Mouse (Mus musculus): Measurements from ENCODE around the gene Rab11a. TPM values are rescaled to one million over a fixed set of nuclear protein-coding genes. Genes with fewer than 3 reads are reported as not detected.
"Not testable (repeated sequence)": the region's sequence is repeated elsewhere in the genome, so short reads cannot be mapped to it uniquely, and the experiment has no call there.

Rab11a gene
- polyA plus RNA-seq, 1 experiment from 2014 or later, result 277 TPM

DNA sequence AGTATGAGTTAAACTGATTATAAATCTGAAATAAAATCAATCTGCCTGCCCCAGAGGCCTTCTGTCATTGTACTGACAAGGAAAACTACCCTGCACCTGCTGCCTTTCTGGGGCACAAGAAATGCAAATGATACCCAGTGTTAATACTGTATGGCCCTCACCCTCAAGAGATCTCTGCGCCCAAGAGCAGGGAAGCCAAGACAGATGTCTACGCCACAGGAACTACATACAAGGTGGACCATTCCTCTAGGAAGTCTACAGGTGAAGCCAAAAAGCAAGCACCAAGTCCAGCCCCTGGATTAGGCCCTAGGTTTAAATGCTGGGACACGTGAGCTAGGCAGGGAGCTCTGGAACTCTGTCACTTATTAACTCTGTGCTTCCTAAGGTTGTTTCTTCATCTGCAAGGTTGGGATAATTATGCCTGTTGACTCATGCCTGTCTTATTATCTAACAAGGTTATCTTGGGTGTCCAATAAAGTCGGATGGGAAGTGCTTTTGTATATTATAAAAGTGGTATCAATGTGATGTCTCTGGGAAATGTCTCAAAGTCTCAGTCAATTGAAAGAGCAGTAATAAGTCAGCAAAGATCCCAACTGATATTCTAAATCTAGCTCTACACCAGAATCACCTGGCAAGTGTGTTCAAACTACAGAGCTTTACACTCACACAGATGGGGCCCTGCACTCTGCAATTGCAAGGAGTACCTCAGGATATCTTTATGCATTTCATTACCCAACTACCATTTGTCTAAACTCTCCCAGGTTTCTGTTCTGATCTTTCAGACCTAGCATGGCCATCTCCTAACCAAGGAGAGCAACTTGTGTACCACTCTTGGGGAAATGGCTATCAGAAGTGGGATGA, 36.9 kb downstream of the Rab11a start:
- H3K27ac ChIP-seq (replicated peaks), result no peak overlapping the region
- no peaks in the 10 kb centered on the region for H3K4me1 ChIP-seq
- no peaks in the 10 kb centered on the region for H3K9me3 ChIP-seq (replicated peaks)
- H3K4me3 ChIP-seq, result no peak overlapping the region
- no peaks in the 10 kb centered on the region for H3K27me3 ChIP-seq (ENCODE audit: low read depth, poor library complexity, severe bottlenecking)
- 87% methylated on average over 4 of the region's 4 CpGs for WGBS
- peaks cover 16% of the 10 kb centered on the region; the same call in 1 of the 2 replicates for H3K36me3 ChIP-seq
- DNase-seq (ENCODE audit: low spot score), result no peak

DNA sequence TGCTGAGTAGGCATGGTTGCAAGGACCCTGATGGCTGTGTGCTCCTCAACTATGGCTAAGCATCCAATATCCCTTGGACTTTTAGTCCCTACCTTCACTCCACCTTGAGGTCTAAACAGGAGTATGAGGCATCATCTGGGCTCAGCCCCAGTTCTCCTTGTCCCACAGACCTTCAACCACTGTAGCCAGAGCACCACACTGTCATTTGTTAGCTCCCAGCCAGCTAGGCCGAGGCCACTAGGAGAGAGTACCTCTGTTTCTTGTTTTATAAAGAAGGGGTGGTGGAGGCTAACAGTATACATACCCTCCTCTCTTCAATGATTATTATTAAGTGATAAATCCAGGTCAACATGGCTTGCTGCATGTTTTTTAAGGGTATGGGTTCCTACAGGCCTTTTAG, 39.0 kb downstream of the Rab11a start:
- Histone ChIP-seq H3K36me3 (peaks cover 20% of the 10 kb centered on the region), H3K4me1 (no peaks in the 10 kb centered on the region), H3K27ac (replicated peaks) (no peak overlapping the region), H3K27me3 (ENCODE audit: low read depth, poor library complexity, severe bottlenecking) (no peaks in the 10 kb centered on the region), H3K9me3 (replicated peaks) (no peaks in the 10 kb centered on the region), H3K4me3 (no peak overlapping the region)
- no peak for DNase-seq (ENCODE audit: low spot score)
- WGBS, result 86% methylated on average over 1 of the region's 1 CpGs

DNA sequence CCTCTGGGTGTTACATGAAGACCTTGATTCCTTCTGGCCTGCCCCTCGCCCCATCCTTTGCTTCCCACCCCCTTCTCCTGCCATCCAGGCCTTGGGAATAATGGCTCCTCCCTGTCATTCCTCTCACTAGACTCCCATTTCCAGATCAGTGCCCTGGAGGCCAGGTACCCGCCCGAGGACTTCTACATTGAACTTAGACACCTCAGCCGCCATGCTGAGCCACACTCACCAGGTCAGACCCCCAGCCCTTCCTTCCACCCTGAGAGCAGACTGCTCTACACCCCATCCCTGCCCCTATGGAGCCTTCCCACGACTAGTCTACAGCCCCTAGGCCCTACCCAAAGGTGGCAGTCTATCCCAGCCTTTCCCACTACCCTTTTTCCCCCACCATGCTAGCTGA, 39.9 kb downstream of the Rab11a start:
- H3K4me3 ChIP-seq, result no peak overlapping the region
- DNase-seq (ENCODE audit: low spot score), result no peak
- WGBS, result 80% methylated on average over 5 of the region's 5 CpGs
- no peak overlapping the region for H3K27ac ChIP-seq (replicated peaks)
- peaks cover 20% of the 10 kb centered on the region for H3K36me3 ChIP-seq
- H3K4me1 ChIP-seq, result no peaks in the 10 kb centered on the region
- H3K9me3 ChIP-seq (replicated peaks), result no peaks in the 10 kb centered on the region
- H3K27me3 ChIP-seq (ENCODE audit: low read depth, poor library complexity, severe bottlenecking), result no peaks in the 10 kb centered on the region

DNA sequence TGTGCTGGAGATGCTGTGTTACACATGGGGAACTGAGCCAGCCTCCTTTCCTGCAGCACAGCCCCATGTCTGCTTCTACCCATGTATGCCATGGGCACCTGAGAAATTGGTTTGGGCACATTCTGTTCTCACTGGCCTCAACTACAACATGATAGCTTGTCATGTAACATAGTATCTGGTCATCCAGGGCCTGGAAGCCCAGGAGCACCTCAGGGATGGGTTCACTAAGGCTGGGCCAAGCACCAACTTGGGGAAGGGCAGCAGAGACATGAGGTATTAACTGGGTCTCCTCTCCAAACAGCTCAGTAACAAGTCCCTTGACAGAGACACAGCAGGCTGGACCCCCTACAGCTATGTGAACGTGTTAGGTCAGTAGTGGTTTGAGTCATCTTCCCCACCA, 40.6 kb downstream of the Rab11a start:
- no peaks in the 10 kb centered on the region for H3K4me1 ChIP-seq
- H3K4me3 ChIP-seq, result no peak overlapping the region
- peaks cover 20% of the 10 kb centered on the region for H3K36me3 ChIP-seq
- DNase-seq (ENCODE audit: low spot score), result no peak
- WGBS, result 72% methylated on average over 1 of the region's 1 CpGs
- no peaks in the 10 kb centered on the region for H3K9me3 ChIP-seq (replicated peaks)
- H3K27me3 ChIP-seq (ENCODE audit: low read depth, poor library complexity, severe bottlenecking), result no peaks in the 10 kb centered on the region
- no peak overlapping the region for H3K27ac ChIP-seq (replicated peaks)

DNA sequence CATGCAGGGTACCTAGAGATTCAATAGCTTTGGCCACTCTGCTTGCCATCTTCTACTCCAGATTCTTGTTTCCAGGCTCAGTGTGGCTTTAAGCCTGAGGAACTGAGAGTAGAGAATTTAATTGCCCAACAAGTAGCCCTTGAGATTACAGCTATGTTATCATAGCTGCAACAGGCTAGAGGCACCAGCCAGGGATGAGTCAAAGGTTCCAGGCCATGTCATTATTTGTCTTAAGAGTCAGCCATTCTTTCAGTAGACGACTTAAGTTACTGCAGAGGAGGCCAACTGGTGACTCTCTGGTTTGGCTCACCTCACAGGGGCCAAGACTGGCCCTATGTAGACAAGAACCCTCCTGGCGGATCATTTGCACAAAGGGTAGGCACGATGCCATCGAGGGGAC, 41.2 kb downstream of the Rab11a start:
- Histone ChIP-seq H3K9me3 (replicated peaks) (no peaks in the 10 kb centered on the region), H3K27me3 (ENCODE audit: low read depth, poor library complexity, severe bottlenecking) (no peaks in the 10 kb centered on the region), H3K36me3 (peaks cover 20% of the 10 kb centered on the region), H3K4me1 (no peaks in the 10 kb centered on the region; the same call in 1 of the 2 replicates), H3K4me3 (no peak overlapping the region), H3K27ac (replicated peaks) (no peak overlapping the region)
- 89% methylated on average over 4 of the region's 4 CpGs for WGBS
- DNase-seq (ENCODE audit: low spot score), result no peak

DNA sequence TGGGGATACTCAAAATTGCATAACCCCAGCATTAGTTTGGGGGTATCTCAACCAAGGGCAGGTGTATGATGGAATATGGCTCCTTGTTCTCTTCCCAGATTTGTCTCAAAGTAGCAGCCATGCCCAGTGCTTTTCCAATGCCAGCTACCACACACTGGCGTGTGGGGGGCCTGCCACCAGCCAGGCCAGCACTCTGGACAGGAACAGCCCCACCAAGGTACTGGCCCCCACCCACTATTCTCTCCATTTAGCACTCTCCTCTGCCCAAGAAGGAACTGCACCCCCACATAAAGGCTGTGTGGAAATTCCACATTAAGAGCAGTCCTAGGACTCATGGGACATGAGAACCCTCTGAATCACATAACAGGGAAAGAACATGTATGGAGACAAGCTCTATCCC, 42.3 kb downstream of the Rab11a start:
- WGBS, result 95% methylated on average over 1 of the region's 1 CpGs
- no peaks in the 10 kb centered on the region for H3K27me3 ChIP-seq (ENCODE audit: low read depth, poor library complexity, severe bottlenecking)

DNA sequence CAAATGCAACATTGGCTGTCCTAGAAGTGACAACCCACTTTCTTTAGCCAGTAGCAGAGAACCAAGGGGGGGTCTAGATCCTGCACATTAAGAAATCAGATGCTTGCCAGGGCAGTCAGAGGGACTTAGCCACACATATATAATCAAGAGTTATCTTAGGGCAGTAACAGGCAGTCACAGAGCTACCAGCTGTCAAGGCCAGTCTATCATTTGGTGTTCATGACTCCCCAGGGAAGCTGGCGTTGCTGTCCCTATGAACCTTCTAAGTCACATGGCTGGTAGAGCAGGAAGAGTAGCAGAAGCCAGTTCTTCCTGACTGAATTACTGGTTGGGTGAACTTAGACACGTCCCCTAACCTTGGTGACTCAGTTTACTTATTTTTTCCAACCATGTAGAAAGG, 44.5 kb downstream of the Rab11a start:
- Histone ChIP-seq H3K4me1 (peaks cover 6% of the 10 kb centered on the region), H3K27ac (replicated peaks) (no peak overlapping the region), H3K9me3 (replicated peaks) (no peaks in the 10 kb centered on the region), H3K36me3 (peaks cover 16% of the 10 kb centered on the region), H3K4me3 (no peak overlapping the region), H3K27me3 (ENCODE audit: low read depth, poor library complexity, severe bottlenecking) (no peaks in the 10 kb centered on the region)
- WGBS, result 93% methylated on average over 2 of the region's 2 CpGs
- no peak for DNase-seq (ENCODE audit: low spot score)

More for the DNA sequence above, 42.3 kb downstream of the Rab11a start:
- Histone ChIP-seq H3K4me3 (no peak overlapping the region), H3K9me3 (replicated peaks) (no peaks in the 10 kb centered on the region), H3K27ac (replicated peaks) (no peak overlapping the region), H3K4me1 (peaks cover 6% of the 10 kb centered on the region), H3K36me3 (peaks cover 20% of the 10 kb centered on the region)
- DNase-seq (ENCODE audit: low spot score), result no peak

DNA sequence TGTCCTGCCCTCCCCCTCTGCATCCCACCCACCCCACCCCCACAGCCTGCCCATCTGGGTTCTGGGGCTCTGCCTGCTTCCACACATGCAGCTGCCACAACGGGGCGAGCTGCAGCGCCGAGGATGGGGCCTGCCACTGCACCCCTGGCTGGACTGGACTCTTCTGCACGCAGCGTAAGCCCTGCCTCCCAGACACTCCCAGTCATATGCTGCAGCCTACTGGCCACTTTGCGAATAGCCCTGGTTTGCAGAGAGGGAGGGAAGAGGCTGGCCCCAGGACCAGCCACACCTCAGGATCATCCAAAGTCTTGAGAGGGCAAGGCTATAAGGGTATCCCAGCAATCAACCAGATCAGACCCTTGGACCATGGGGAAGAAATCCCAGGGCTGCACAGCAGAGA, 46.4 kb downstream of the Rab11a start:
- Histone ChIP-seq H3K36me3 (peaks cover 8% of the 10 kb centered on the region), H3K27ac (replicated peaks) (no peak overlapping the region), H3K9me3 (replicated peaks) (no peaks in the 10 kb centered on the region), H3K4me1 (peaks cover 6% of the 10 kb centered on the region), H3K4me3 (no peak overlapping the region), H3K27me3 (ENCODE audit: low read depth, poor library complexity, severe bottlenecking) (no peaks in the 10 kb centered on the region)
- peak; percentile 71 for DNase-seq (ENCODE audit: low spot score)
- WGBS, result 12% methylated on average over 7 of the region's 7 CpGs

DNA sequence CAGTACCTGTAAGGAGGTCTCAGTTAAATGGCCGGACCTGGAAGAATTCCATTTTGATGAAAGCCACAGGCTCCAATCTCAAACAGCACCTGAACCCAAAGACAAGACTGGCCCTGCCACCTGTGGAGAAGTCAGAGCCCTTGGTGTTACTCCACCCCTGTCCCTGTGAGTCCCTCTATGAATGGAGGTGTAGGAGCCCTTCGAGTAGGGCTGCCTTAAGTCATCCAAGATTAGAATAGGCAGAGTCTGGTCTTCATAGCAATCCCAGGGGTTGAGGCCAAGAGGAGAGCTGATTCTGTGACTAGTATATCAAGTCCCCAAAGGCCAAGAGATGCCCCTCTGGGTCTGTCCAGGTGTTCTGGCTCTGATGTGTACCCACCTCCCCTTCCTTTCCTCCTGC, 46.8 kb downstream of the Rab11a start:
- WGBS, result 87% methylated on average over 2 of the region's 2 CpGs
- Histone ChIP-seq H3K36me3 (peaks cover 8% of the 10 kb centered on the region), H3K4me3 (no peak overlapping the region), H3K4me1 (peaks cover 6% of the 10 kb centered on the region), H3K27ac (replicated peaks) (no peak overlapping the region), H3K27me3 (ENCODE audit: low read depth, poor library complexity, severe bottlenecking) (no peaks in the 10 kb centered on the region), H3K9me3 (replicated peaks) (no peaks in the 10 kb centered on the region)
- DNase-seq (ENCODE audit: low spot score), result no peak

DNA sequence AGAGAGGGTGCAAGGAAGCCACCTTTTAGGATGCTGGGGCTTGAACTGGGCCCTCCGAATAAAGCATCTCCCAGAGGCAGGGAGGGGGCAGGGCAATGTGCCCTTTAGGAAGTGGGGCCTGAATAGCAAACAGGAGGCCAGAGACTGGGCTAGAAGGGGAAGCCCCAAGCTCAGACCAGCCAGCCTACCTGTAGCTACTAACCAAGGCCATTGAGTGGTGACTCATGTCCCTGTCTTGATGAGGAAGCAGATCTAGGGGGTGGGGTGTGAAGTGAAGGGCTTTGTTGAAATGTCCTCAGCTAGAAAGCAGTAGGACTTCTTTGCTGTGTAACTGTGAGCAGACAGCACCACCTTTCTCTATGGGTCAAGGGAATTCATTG, 49.6 kb downstream of the Rab11a start:
- Histone ChIP-seq H3K9me3 (replicated peaks) (no peaks in the 10 kb centered on the region), H3K36me3 (no peaks in the 10 kb centered on the region), H3K27me3 (ENCODE audit: low read depth, poor library complexity, severe bottlenecking) (no peaks in the 10 kb centered on the region), H3K4me3 (no peak overlapping the region), H3K4me1 (peaks cover 9% of the 10 kb centered on the region), H3K27ac (replicated peaks) (no peak overlapping the region)
- WGBS, result 74% methylated on average over 1 of the region's 1 CpGs
- DNase-seq (ENCODE audit: low spot score), result no peak

DNA sequence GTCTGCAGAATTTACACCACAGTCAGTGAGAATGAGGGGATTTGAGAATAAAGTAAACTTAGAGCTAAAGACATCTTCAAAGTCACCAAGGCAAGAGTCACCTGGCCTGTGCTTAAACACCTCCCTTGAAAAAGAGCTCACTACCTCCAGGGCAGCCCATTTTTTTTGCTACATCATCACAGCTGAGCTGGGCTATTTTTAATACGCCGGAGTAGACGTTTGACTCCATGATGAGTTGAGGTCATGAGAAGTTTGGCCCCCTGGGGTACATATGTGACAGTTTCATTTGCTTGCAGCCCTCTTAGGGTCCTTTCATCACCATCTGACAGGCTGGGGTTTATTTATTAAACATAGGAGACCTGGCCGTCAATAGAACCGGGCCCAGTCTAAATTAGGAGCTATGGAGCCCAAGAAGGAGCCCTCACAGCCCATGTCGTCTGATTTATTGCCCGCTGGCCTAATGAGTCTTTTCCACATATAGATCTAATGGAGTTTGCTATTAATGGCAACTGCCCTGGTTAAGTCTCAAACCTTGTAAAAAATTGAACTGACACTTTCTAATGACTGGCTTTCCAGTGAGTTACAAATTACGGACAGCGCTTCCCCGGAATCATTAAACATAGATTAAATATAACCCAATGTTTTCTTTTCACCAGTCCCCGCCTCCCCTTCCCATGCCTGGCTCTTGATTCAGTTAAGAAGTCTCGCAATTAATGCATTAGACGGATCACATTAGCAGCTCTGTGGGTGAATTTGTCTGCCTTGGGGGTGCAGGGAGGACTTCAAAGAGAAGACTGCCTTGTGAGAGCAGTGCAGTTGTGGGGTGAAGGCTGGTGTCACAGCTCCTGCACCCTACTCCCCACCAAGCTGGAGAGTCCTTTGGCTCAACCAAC, 50.2 kb downstream of the Rab11a start:
- WGBS, result 86% methylated on average over 13 of the region's 13 CpGs
- H3K27ac ChIP-seq (replicated peaks), result no peak overlapping the region
- DNase-seq (ENCODE audit: low spot score), result no peak
- peaks cover 9% of the 10 kb centered on the region for H3K4me1 ChIP-seq
- H3K27me3 ChIP-seq (ENCODE audit: low read depth, poor library complexity, severe bottlenecking), result no peaks in the 10 kb centered on the region
- H3K4me3 ChIP-seq, result no peak overlapping the region
- H3K36me3 ChIP-seq, result no peaks in the 10 kb centered on the region
- H3K9me3 ChIP-seq (replicated peaks), result no peaks in the 10 kb centered on the region

DNA sequence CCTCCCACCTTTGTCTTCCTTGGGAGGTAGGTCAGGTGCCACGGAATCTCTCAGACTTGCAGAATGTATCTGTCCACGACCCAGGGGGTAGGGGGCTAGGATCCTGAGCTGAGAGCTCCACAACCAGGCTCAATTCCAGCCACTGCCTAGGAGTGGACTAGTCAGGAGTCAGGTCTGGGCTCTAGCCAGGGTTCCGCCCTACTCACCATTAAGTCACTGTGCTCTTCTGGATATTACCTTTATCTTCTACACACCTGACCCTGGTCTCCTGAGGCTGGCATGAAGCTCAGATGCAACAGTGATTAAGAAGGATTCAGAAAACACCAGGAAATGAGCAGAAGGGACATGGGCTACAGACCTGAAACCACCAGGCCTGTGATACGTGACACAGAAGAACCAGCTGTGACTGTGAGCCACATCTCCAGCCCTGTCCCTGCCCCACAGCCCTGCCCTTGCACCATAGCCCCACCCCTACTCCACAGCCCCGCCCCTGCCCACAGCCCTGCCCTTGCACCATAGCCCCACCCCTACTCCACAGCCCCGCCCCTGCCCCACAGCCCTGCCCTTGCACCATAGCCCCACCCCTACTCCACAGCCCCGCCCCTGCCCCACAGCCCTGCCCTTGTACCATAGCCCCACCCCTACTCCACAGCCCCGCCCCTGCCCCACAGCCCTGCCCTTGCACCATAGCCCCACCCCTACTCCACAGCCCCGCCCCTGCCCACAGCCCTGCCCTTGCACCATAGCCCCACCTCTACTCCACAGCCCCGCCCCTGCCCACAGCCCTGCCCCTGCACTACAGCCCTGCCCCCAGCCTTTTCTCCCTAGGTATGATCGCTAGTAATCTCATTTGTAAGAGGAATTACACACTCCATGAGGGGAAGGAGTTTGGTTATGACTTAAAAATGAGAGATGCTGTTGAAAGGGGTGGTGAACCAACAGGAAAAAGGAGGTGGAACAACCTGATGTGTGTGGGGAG, 65.9 kb downstream of the Rab11a start:
- 42% methylated on average over 6 of the region's 11 CpGs for WGBS
- not testable (repeated sequence) for H3K27ac ChIP-seq (replicated peaks)

More for the DNA sequence above, 65.9 kb downstream of the Rab11a start:
- peak; percentile 39 for DNase-seq (ENCODE audit: low spot score)
- not testable (repeated sequence) for H3K9me3 ChIP-seq (replicated peaks); H3K36me3 ChIP-seq; H3K27me3 ChIP-seq (ENCODE audit: low read depth, poor library complexity, severe bottlenecking); H3K4me3 ChIP-seq
- H3K4me1 ChIP-seq, result peaks cover 35% of the 10 kb centered on the region
